Mouse (Mus musculus) cortical plate, adult 2 months (tissue): ENCODE results near the gene Mapk13. TPM values are rescaled to one million over a fixed set of nuclear protein-coding genes. Genes with fewer than 3 reads are reported as not detected.
"Not testable (repeated sequence)": the region's sequence is repeated elsewhere in the genome, so short reads cannot be mapped to it uniquely, and the experiment has no call there.

Source experiments
- H3K27ac ChIP-seq: fragments of 200-500 bp; 2 replicates; pipeline ENCODE4 v1.5.1; 2012; ENCODE audit warnings: low read length, control low read depth, inconsistent platforms; ENCODE audit not compliant: insufficient read depth
- H3K4me1 ChIP-seq: fragments of 200-500 bp; 2 replicates; pipeline ENCODE4 v1.6.1; 2011; ENCODE audit warnings: low read length; ENCODE audit not compliant: control insufficient read depth, insufficient read depth
- H3K4me3 ChIP-seq: fragments of 200-500 bp; 2 replicates; pipeline ENCODE4 v1.5.1; 2011; ENCODE audit warnings: mild to moderate bottlenecking, low read length, control low read depth; ENCODE audit not compliant: insufficient read depth
- CTCF ChIP-seq: fragments of 200-500 bp; IDR thresholded peaks from 2 replicates; pipeline ENCODE4 v1.5.1; 2011; ENCODE audit warnings: mild to moderate bottlenecking, control low read depth, low read length; ENCODE audit not compliant: insufficient read depth; ENCODE audit errors: extremely low read depth
- POLR2A ChIP-seq: fragments of 200-500 bp; IDR thresholded peaks from 2 replicates; pipeline ENCODE4 v1.6.1; 2011; ENCODE audit warnings: mild to moderate bottlenecking, low read length, control low read depth; ENCODE audit not compliant: insufficient read depth; ENCODE audit errors: extremely low read depth
- polyA plus RNA-seq: library from polyadenylated mRNA; depleted of rRNA; stranded (reverse); fragments of >200 nt; gene quantifications from 2 replicates; pipeline ENCODE4 v1.2.3, GENCODE M21; 2012

The Mapk13 gene
- polyA plus RNA-seq, 1 experiment: 1.8 TPM

DNA sequence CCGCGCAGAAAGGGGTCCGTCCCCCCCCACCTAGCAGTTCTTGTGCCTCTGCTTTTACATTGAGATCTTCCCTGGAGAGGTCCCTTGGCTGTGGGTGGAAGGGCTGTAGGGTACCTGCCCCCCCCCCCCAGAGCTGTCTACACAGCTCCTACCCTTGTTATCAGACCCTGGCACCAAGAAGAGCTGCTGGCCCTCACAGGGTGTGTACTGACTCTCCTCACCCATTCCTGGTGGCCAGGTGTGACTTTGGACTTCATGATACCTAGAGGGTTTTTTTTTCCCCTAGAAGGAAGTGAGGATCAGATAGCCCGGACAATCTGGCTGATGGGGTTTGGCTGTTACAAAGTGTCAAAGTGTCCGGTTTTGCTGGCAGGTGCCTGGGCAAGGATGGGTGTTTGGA, 2.2 kb downstream of the Mapk13 start:
- TF ChIP-seq CTCF: no peak
- no peak for TF ChIP-seq POLR2A
- no peak overlapping the region for H3K4me3 ChIP-seq
- H3K27ac ChIP-seq: no peak overlapping the region
- no peaks in the 10 kb centered on the region for H3K4me1 ChIP-seq

- not testable (repeated sequence) for H3K27ac ChIP-seq
Measured at GRCm38 (mm10) chr17:28774303-28774702, 5.2 kb downstream of the Mapk13 start.

DNA sequence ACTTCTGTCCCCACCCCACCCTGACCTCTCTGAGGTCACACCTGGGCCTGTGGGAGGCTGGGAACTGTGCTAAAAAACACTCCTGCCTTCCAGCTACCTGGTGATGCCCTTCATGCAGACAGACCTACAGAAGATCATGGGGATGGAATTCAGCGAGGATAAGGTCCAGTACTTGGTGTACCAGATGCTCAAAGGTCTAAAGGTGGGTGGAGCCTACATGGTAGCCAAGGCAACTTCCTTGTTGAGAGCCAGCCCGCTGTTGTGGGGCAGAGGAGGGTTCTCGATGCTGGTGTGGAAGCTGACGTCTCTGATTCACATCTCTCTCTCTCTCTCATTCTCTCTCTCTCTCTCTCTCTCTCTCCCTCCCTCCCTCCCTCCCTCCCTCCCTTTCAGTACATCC, 6.1 kb downstream of the Mapk13 start:
- Histone ChIP-seq H3K27ac (no peak overlapping the region), H3K4me1 (no peaks in the 10 kb centered on the region), H3K4me3 (no peak overlapping the region)
- TF ChIP-seq CTCF (no peak), POLR2A (no peak)

More at GRCm38 (mm10) chr17:28774303-28774702, 5.2 kb downstream of the Mapk13 start:
- not testable (repeated sequence) for H3K4me3 ChIP-seq, H3K4me1 ChIP-seq

GRCm38 (mm10) chr17:28776817-28777216, 7.7 kb downstream of the Mapk13 start:
- Histone ChIP-seq H3K27ac (no peak overlapping the region), H3K4me1 (no peaks in the 10 kb centered on the region), H3K4me3 (no peak overlapping the region)
- TF ChIP-seq CTCF: no peak
- no peak for TF ChIP-seq POLR2A

DNA sequence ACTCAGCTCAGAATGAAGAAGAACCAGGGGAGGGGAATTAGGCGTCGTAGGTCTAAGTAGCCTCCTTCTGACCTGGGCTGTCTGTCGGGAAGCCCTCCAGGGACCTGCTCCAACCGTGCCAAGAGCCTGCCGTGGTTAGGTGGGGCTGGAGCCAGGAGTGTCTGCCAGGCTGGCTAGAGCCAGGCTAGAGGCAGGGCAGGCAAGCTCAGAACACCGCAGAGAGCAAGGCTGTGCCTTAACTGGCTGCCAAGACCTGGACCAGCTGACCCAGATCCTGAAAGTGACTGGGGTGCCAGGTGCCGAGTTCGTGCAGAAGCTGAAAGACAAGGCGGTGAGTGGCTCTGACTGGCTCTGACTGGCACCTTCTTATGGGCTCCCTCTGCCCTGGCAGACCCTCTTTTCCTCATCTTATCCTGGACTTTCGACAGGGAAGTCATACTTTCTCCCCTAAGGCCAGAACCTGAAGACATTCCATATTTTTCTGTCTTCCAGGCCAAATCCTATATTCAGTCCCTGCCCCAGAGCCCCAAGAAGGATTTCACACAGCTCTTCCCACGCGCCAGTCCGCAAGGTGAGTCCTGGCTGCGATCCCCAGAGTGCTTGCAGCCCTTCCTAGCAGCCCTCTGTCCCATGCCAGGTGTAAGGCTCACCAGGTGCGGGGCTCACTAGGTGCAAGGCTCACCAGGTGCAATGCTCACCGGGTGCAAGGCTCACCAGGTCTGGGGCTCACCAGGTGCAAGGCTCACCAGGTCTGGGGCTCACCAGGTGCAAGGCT, 8.3 kb downstream of the Mapk13 start:
- H3K4me3 ChIP-seq: no peak overlapping the region
- TF ChIP-seq POLR2A (no peak), CTCF (no peak)
- no peaks in the 10 kb centered on the region for H3K4me1 ChIP-seq
- H3K27ac ChIP-seq: no peak overlapping the region

GRCm38 (mm10) chr17:28779735-28780134, 10.6 kb downstream of the Mapk13 start:
- no peak for TF ChIP-seq CTCF
- TF ChIP-seq POLR2A: no peak
- Histone ChIP-seq H3K4me3 (no peak overlapping the region), H3K27ac (no peak overlapping the region), H3K4me1 (no peaks in the 10 kb centered on the region)

DNA sequence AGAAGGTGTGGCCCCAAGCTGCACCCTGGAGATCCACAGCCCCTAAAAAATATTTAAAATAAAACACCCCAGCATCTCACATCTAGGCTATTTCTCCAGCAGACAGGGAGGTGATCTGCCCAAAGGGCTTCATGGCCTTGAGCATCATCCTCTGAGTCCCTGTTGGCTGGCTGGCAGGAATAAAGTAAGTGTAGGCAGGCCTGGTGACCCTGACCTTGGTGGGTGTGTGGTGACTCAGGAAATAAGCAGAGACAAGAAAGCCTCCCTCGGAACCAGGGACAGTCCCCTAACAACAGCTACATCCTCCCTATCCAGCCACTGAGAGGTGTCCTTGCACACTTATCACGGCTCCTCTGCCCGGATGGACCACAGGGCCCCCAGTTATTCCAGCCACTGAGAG, 11.7 kb downstream of the Mapk13 start:
- H3K4me3 ChIP-seq: no peak overlapping the region
- H3K4me1 ChIP-seq: no peaks in the 10 kb centered on the region

DNA sequence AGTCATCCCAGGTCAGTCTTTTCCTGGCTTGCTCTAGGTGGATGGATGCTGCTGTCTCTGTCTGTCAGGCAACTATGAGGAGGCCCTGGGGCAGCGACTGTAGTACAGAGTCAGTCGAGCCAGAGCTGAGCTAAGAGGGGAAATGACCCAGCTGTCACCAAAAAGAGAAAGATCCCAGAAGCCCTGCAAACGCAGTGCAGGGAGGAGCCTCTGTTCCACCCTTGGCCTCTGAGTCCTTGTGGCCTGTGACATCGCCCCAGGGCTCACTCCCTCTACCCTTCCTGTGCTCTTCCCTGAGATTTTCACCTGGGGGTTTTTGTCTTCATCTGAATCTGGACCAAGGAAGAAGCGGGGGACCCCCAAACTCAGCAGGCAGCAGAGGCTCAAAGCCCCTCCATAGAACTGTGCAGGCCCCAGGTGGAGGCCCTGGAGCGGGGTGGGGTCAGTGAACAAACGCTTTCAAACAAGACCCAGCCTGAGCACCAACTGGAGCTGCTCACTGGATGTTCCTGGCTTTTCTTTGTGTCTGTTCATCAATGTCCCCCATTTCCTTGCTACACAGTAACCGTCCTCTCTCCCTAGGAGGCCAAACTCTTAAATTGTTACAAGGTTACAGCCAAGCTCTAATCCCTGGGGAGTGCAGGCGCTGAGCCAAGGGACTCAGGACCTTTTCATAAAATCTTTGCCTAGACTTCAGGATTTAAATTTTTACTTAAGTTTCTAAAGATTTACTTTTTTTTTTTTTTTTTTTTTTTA, 12.4 kb downstream of the Mapk13 start:
- H3K4me1 ChIP-seq: no peaks in the 10 kb centered on the region
- no peak overlapping the region for H3K27ac ChIP-seq
- H3K4me3 ChIP-seq: no peak overlapping the region
- TF ChIP-seq POLR2A: no peak
- no peak for TF ChIP-seq CTCF

More for the DNA sequence above, 11.7 kb downstream of the Mapk13 start:
- no peak overlapping the region for H3K27ac ChIP-seq
- TF ChIP-seq POLR2A (no peak), CTCF (no peak)

DNA sequence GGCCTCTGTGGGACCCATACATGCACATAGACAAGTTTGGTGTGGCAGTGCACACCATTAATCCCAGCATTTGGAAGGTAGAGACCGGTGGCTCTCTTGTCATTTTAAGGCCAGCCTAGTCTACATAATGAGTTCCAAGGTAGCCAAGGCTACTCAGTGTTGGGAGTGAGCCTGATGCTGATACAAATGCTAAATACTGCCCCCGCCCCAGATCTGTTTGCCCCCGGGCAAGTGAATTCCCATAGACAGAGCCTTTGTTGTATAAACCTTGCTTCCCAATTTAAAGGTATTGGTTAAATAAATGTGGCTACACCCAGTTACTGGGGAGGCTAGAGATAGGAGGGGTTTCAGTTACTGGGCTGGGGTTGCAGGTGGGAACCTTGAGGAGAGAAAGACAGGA, 15.9 kb downstream of the Mapk13 start:
- Histone ChIP-seq H3K27ac (no peak overlapping the region), H3K4me3 (no peak overlapping the region), H3K4me1 (no peaks in the 10 kb centered on the region)
- TF ChIP-seq CTCF (no peak), POLR2A (no peak)

DNA sequence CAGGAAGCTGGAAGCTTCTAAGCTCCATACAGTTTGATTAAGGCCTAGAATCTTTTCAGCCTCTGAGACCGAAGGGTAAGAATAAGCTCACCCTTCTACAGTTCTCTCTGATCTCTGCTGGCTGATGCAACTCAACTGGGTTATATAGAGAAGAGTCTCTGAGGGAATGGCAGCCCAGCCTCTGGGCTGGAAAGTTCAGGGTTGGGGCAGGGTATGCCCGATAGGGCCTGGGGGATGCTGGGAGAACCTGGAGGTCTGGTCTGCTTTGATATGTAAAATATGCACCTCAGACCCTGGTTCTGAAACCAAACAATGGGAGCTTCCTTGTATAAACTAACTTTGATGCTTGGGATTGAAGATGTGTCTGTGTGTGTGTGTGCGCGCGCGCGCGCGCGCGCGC, 18.4 kb downstream of the Mapk13 start:
- no peaks in the 10 kb centered on the region for H3K4me1 ChIP-seq
- no peak overlapping the region for H3K4me3 ChIP-seq
- TF ChIP-seq POLR2A: no peak
- TF ChIP-seq CTCF: no peak
- H3K27ac ChIP-seq: no peak overlapping the region
